1 mouse cellular context compared by ENCODE assay signal in genomic region chr16:35905819-35906485, GRCm38 (mm10).
A peak's percentile ranks its signal among the peaks of the same experiment; 100 is the strongest.
TF ChIP-seq lines count a peak whose summit lies in the region.

No protein-coding gene starts in this region.

TF ChIP-seq in MEL, 35 proteins besides CTCF, POLR2A, EP300 and RAD21:
- TF ChIP-seq GATA1 (IDR thresholded peaks at IDR 0.05; ENCODE audit: low read depth, low read length) (no peak), MAX (IDR thresholded peaks at IDR 0.05; ENCODE audit: low read length) (no peak), CHD2 (IDR thresholded peaks at IDR 0.05; ENCODE audit: low read length) (no peak), NELFE (IDR thresholded peaks at IDR 0.05; ENCODE audit: low read depth, low read length) (no peak), RCOR1 (IDR thresholded peaks at IDR 0.05; ENCODE audit: low read depth, low read length) (no peak), MAFK (IDR thresholded peaks at IDR 0.05; ENCODE audit: borderline replicate concordance, low read depth, low read length) (peak; percentile 77; the same call in 1 of the 2 replicates), SMC3 (IDR thresholded peaks at IDR 0.05; ENCODE audit: low read depth, low read length) (no peak), ZMIZ1 (IDR thresholded peaks at IDR 0.05; ENCODE audit: low read depth, low read length) (no peak), ETS1 (IDR thresholded peaks at IDR 0.05; ENCODE audit: low read depth, low read length) (0 out of 2 replicates have a peak, but pooled peaks have one; percentile 20)
TF ChIP-seq in MEL: peak in this region for 2.
